Mouse (Mus musculus) forebrain, embryonic 16.5 days (tissue): Measurements from ENCODE around the gene Btnl1. TPM values are rescaled to one million over a fixed set of nuclear protein-coding genes. Genes with fewer than 3 reads are reported as not detected.

Source experiments
- ATAC-seq: fragments of 200-750 bp; cut with Nextera tagmentation; 2 replicates; pipeline ENCODE4 v1.8.0; 2017; ENCODE audit warnings: mild to moderate bottlenecking, moderate library complexity
- H3K27ac ChIP-seq: fragments of 300-500 bp; sonication (generic); 2 replicates; pipeline ENCODE4 v1.5.1; 2014; ENCODE audit warnings: low read length, control low read depth
- H3K27me3 ChIP-seq: fragments of 300-500 bp; sonication (generic); replicated peaks from 2 replicates; pipeline ENCODE4 v1.6.1; 2014; ENCODE audit warnings: low read length; ENCODE audit not compliant: control insufficient read depth, insufficient read depth
- H3K36me3 ChIP-seq: fragments of 300-500 bp; sonication (generic); 2 replicates; pipeline ENCODE4 v1.6.1; 2014; ENCODE audit not compliant: control insufficient read depth, insufficient read depth
- H3K4me1 ChIP-seq: fragments of 300-500 bp; sonication (generic); replicated peaks from 2 replicates; pipeline ENCODE4 v1.6.1; 2014; ENCODE audit warnings: low read length; ENCODE audit not compliant: control insufficient read depth, insufficient read depth
- H3K4me2 ChIP-seq: fragments of 300-500 bp; sonication (generic); 2 replicates; pipeline ENCODE4 v1.6.1; 2014; ENCODE audit warnings: mild to moderate bottlenecking, low read length, control low read depth
- H3K4me3 ChIP-seq: fragments of 300-500 bp; sonication (generic); replicated peaks from 2 replicates; pipeline ENCODE4 v1.5.1; 2014; ENCODE audit warnings: mild to moderate bottlenecking, low read length, control low read depth
- H3K9ac ChIP-seq: fragments of 300-500 bp; sonication (generic); replicated peaks from 2 replicates; pipeline ENCODE4 v1.6.1; 2014; ENCODE audit warnings: low read depth, low read length, control low read depth
- H3K9me3 ChIP-seq: fragments of 300-500 bp; sonication (generic); 2 replicates; pipeline ENCODE4 v1.6.1; 2016; ENCODE audit warnings: low read length; ENCODE audit not compliant: control insufficient read depth
- WGBS: fragments of 180-500 bp; shearing (Covaris S2); extraction: QIAGEN DNeasy Blood & Tissue Kit; methylation state at CpG from one replicate; pipeline ENCODE4 v1.1.7; 2014; 5-methylcytosine and 5-hydroxymethylcytosine counted together
- polyA plus RNA-seq: library from polyadenylated mRNA; unstranded; fragments of >200 nt; fragmentation: Nextera tagmentation; extraction: Ambion mirVana; gene quantifications from 2 replicates; pipeline ENCODE4 v1.2.1, GENCODE M21; 2015

The Btnl1 gene
- polyA plus RNA-seq, 1 experiment from 2014 or later, result not detected

- Histone ChIP-seq H3K27ac (peak overlapping the region; percentile 98), H3K4me1 (no peaks in the 10 kb centered on the region), H3K4me2 (0 out of 2 replicates have a peak overlapping the region, but pooled peaks have one; percentile 4), H3K9ac (no peak overlapping the region), H3K36me3 (no peaks in the 10 kb centered on the region), H3K9me3 (no peaks in the 10 kb centered on the region), H3K4me3 (peak overlapping the region; percentile 73), H3K27me3 (no peaks in the 10 kb centered on the region)
- peak; percentile 86 for ATAC-seq
- WGBS, result 12% methylated on average over 9 of the region's 9 CpGs
These were observed 21.3 kb downstream of the Btnl1 start for GRCm38 (mm10) chr17:34398058-34398710.

- H3K36me3 ChIP-seq, result no peaks in the 10 kb centered on the region
- H3K4me3 ChIP-seq, result peak within 1 kb of the TSS; percentile 73
- no peaks in the 10 kb centered on the region for H3K27me3 ChIP-seq
- peak within 1 kb of the TSS; percentile 98 for H3K27ac ChIP-seq
- peak within 1 kb of the TSS; percentile 66 for H3K4me2 ChIP-seq
- peak within 1 kb of the TSS; percentile 89 for H3K9ac ChIP-seq
- 6% methylated on average over 34 of the region's 34 CpGs for WGBS
- peak; percentile 99 for ATAC-seq
- H3K9me3 ChIP-seq, result no peaks in the 10 kb centered on the region
- H3K4me1 ChIP-seq, result no peaks in the 10 kb centered on the region
These were observed 21.9 kb downstream of the Btnl1 start, which contains the start of gene BC051142 for GRCm38 (mm10) chr17:34398711-34399393. BC051142 (plus strand) TSS chr17:34398820.

- H3K27ac ChIP-seq, result peak overlapping the region; percentile 98
- peak overlapping the region; percentile 73 for H3K4me3 ChIP-seq
- WGBS, result 44% methylated on average over 4 of the region's 4 CpGs
- peak overlapping the region; percentile 89 for H3K9ac ChIP-seq
- ATAC-seq, result no peak
- no peaks in the 10 kb centered on the region for H3K9me3 ChIP-seq
- H3K4me2 ChIP-seq, result peak overlapping the region; percentile 66
- H3K4me1 ChIP-seq, result no peaks in the 10 kb centered on the region
- H3K36me3 ChIP-seq, result no peaks in the 10 kb centered on the region
- H3K27me3 ChIP-seq, result no peaks in the 10 kb centered on the region
These were observed 22.4 kb downstream of the Btnl1 start for GRCm38 (mm10) chr17:34399394-34399715.

GRCm38 (mm10) chr17:34411117-34411516 is 34.2 kb downstream of the Btnl1 start:
- peak; percentile 38; the same call in 1 of the 2 replicates for ATAC-seq
- Histone ChIP-seq H3K4me1 (no peaks in the 10 kb centered on the region), H3K36me3 (no peaks in the 10 kb centered on the region), H3K9me3 (no peaks in the 10 kb centered on the region), H3K27ac (no peak overlapping the region), H3K27me3 (no peaks in the 10 kb centered on the region; the same call in 1 of the 2 replicates), H3K4me2 (no peak overlapping the region), H3K9ac (no peak overlapping the region), H3K4me3 (no peak overlapping the region)
- WGBS, result 19% methylated on average over 6 of the region's 6 CpGs

- Histone ChIP-seq H3K4me1 (no peaks in the 10 kb centered on the region), H3K9me3 (no peaks in the 10 kb centered on the region), H3K9ac (no peak overlapping the region), H3K4me3 (no peak overlapping the region), H3K36me3 (no peaks in the 10 kb centered on the region), H3K27me3 (no peaks in the 10 kb centered on the region), H3K4me2 (no peak overlapping the region), H3K27ac (no peak overlapping the region)
- 77% methylated on average over 7 of the region's 7 CpGs for WGBS
- ATAC-seq, result no peak
These were observed 43.1 kb downstream of the Btnl1 start for GRCm38 (mm10) chr17:34420014-34420413.

DNA sequence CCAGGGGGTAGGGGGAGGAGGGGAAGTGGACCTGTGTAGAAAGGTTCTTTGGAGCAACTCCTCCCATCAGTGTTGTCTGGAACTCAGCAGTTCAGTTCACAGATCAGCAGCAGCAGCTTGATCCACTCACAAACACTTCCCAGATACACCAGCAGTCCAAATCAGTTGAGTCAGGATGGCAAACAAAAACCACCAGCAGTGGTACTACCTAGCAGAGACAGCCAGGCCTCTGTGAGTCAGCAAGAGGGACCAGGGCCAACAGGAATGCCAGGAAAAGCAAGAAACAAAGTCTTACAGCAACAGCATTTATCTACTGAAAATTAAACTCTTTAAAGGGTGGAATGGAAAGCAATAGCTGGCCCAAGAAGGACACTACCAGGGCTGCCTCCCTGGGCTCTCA is 50.7 kb downstream of the Btnl1 start:
- ATAC-seq, result no peak
- Histone ChIP-seq H3K4me2 (no peak overlapping the region), H3K9me3 (no peaks in the 10 kb centered on the region), H3K27ac (no peak overlapping the region), H3K9ac (no peak overlapping the region), H3K4me1 (no peaks in the 10 kb centered on the region), H3K36me3 (no peaks in the 10 kb centered on the region), H3K27me3 (no peaks in the 10 kb centered on the region), H3K4me3 (no peak overlapping the region)

Other genes starting within 250 kb of the Btnl1 start
- gene H2-DMb2, start 233.8 kb upstream of the Btnl1 start, polyA plus RNA-seq, result 0.43 and 0.90 TPM in 2 replicates
- 0.66 and 0.98 TPM in 2 replicates for gene H2-DMb1, start 224.1 kb upstream of the Btnl1 start, polyA plus RNA-seq
- 1.9 and 2.6 TPM in 2 replicates for gene Tap1, start 189.6 kb upstream of the Btnl1 start, polyA plus RNA-seq
- 0.43 and 1.5 TPM in 2 replicates for gene Psmb9, start 189.4 kb upstream of the Btnl1 start, polyA plus RNA-seq
- 1.5 and 2.5 TPM in 2 replicates for gene Psmb8, start 179.4 kb upstream of the Btnl1 start, polyA plus RNA-seq
- 1.6 and 2.6 TPM in 2 replicates for gene Tap2, start 173.6 kb upstream of the Btnl1 start, polyA plus RNA-seq
- gene H2-Ob, start 138.2 kb upstream of the Btnl1 start, polyA plus RNA-seq, result 0.15 and 0.28 TPM in 2 replicates
- 0.53 and 0.95 TPM in 2 replicates for gene H2-Ab1, start 119.4 kb upstream of the Btnl1 start, polyA plus RNA-seq
- gene H2-Aa, start 89.3 kb upstream of the Btnl1 start, polyA plus RNA-seq, result not detected in 2 replicates
- gene H2-Eb1, start 71.3 kb upstream of the Btnl1 start, polyA plus RNA-seq, result 0.82 and 1.0 TPM in 2 replicates
- not detected in 2 replicates for gene H2-Eb2, start 51.5 kb upstream of the Btnl1 start, polyA plus RNA-seq
- not detected in 2 replicates for gene Btnl2, start 22.3 kb upstream of the Btnl1 start, polyA plus RNA-seq
- gene BC051142, start 21.7 kb downstream of the Btnl1 start, polyA plus RNA-seq, result 2.6 and 4.4 TPM in 2 replicates
- gene Btnl4, start 100.2 kb downstream of the Btnl1 start, polyA plus RNA-seq, result not detected in 2 replicates
- gene Btnl6, start 140.2 kb downstream of the Btnl1 start, polyA plus RNA-seq, result not detected in 2 replicates
- gene Notch4, start 187.1 kb downstream of the Btnl1 start, polyA plus RNA-seq, result 4.1 and 5.6 TPM in 2 replicates
- gene Gpsm3, start 212.7 kb downstream of the Btnl1 start, polyA plus RNA-seq, result 2.8 and 3.0 TPM in 2 replicates
- 5.3 and 7.6 TPM in 2 replicates for gene Pbx2, start 214.1 kb downstream of the Btnl1 start, polyA plus RNA-seq
- 1.5 and 1.6 TPM in 2 replicates for gene Ager, start 220.7 kb downstream of the Btnl1 start, polyA plus RNA-seq
- gene Rnf5, start 226.6 kb downstream of the Btnl1 start, polyA plus RNA-seq, result 292 and 328 TPM in 2 replicates
- gene Agpat1, start 227.1 kb downstream of the Btnl1 start, polyA plus RNA-seq, result 93.7 and 104 TPM in 2 replicates
- 7.0 and 7.5 TPM in 2 replicates for gene Egfl8, start 238.8 kb downstream of the Btnl1 start, polyA plus RNA-seq